Mouse (Mus musculus) small intestine, adult 2 months (tissue): Measurements from ENCODE around the gene Cpm. TPM values are rescaled to one million over a fixed set of nuclear protein-coding genes. Genes with fewer than 3 reads are reported as not detected.

ENCODE experiments used
- H3K27ac ChIP-seq: fragments of 200-500 bp; 2 replicates; pipeline ENCODE4 v1.5.1; 2012; ENCODE audit warnings: low read depth, low read length, control low read depth, inconsistent platforms; ENCODE audit not compliant: insufficient read depth
- H3K27me3 ChIP-seq: fragments of 200-500 bp; 2 replicates; pipeline ENCODE4 v1.6.1; 2012; ENCODE audit warnings: mild to moderate bottlenecking, moderate library complexity, low read length, inconsistent platforms; ENCODE audit not compliant: control insufficient read depth, insufficient read depth
- H3K36me3 ChIP-seq: fragments of 200-500 bp; 2 replicates; pipeline ENCODE4 v1.6.1; 2012; ENCODE audit warnings: mild to moderate bottlenecking, low read length, control low read depth, inconsistent platforms; ENCODE audit not compliant: control insufficient read depth, insufficient read depth
- H3K4me1 ChIP-seq: fragments of 200-500 bp; 2 replicates; pipeline ENCODE4 v1.6.1; 2012; ENCODE audit warnings: low read length, inconsistent platforms, mixed read lengths; ENCODE audit not compliant: control insufficient read depth, insufficient read depth, insufficient read length
- H3K4me3 ChIP-seq: fragments of 200-500 bp; 2 replicates; pipeline ENCODE4 v1.5.1; 2012; ENCODE audit warnings: low read depth, mild to moderate bottlenecking, control low read depth, inconsistent platforms, low read length, moderate library complexity
- CTCF ChIP-seq: fragments of 200-500 bp; IDR thresholded peaks from 2 replicates; pipeline ENCODE4 v1.5.1; 2012; ENCODE audit warnings: low read depth, mild to moderate bottlenecking, control low read depth, inconsistent platforms, low read length, moderate library complexity, mixed read lengths; ENCODE audit not compliant: insufficient replicate concordance, insufficient read length; ENCODE audit errors: extremely low read depth
- POLR2A ChIP-seq: fragments of 200-500 bp; IDR thresholded peaks from 2 replicates; pipeline ENCODE4 v1.6.1; 2012; ENCODE audit warnings: low read depth, mild to moderate bottlenecking, control low read depth, inconsistent platforms, low read length, moderate library complexity
- WGBS: fragments of 180-500 bp; shearing (Covaris S2); methylation state at CpG from one replicate; pipeline ENCODE4 v1.1.7; 2018; 5-methylcytosine and 5-hydroxymethylcytosine counted together
- polyA plus RNA-seq: library from polyadenylated mRNA; depleted of rRNA; stranded (reverse); fragments of >200 nt; gene quantifications from 2 replicates; pipeline ENCODE4 v1.2.3, GENCODE M21; 2012

Cpm gene
- polyA plus RNA-seq, 1 experiment, result 13.8 TPM

DNA sequence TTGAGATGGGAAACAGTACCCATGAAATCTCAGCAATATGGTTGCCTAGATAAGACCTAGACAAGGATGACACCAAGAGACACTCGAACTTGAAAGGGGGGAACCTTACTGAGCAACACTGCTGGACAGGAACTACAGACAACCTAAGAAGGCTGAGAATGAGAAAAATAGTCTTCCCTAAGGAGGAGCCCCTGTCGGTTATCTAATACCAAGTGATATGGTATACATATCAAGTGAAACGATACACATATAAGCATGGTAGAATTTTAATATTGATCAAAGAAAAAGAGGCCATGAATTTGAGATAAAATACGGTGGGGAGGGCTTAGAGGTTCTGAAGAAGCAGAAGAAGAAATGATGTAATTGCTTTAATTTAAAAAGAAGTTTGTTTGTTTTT, 23.1 kb downstream of the Cpm start:
- 87% methylated on average over 4 of the region's 4 CpGs for WGBS
- peaks cover 7% of the 10 kb centered on the region; the same call in 1 of the 2 replicates for H3K4me1 ChIP-seq
- H3K36me3 ChIP-seq, result no peaks in the 10 kb centered on the region
- no peak overlapping the region for H3K27ac ChIP-seq
- TF ChIP-seq CTCF, result no peak
- no peak for TF ChIP-seq POLR2A
- no peaks in the 10 kb centered on the region; the same call in 1 of the 2 replicates for H3K27me3 ChIP-seq
- H3K4me3 ChIP-seq, result no peak overlapping the region

DNA sequence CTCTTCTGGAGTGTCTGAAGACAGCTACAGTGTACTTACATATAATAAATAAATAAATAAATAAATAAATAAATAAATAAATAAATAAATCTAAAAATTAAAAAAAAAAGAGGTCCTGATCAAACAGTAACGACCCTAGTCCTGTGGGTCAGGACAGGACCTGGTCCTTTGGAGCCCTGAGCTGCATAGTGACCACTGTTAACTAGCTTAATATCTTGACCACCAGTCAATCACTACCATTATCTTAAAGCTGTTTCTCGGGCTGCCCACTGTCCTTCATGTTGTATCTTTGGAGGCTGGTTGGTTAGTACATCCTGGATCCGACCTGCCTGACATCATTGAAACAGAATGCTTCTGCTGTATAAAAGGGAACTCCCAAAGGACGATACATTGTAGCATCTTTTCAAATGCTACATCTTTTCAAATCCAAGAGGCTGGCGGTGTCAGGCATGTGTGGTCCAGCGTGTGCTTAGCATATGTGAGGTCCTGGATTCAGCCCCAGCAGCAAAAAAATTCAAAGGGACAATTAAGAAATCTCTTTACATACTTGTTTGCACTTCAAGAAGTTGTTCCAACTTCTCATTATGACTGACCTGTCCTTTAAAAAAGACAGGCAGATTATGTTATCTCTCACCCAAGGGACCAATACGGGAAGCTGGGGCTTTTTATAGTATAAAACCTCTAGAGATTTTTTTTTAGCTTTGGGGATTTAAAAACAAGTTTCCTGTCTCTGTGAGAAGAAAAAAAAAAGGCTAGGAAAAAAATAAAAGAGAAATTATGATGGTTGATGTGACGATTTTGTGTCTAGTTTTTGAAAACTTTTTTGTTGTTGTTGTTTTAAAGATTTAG, 23.9 kb downstream of the Cpm start:
- no peak for TF ChIP-seq POLR2A
- TF ChIP-seq CTCF, result no peak
- WGBS, result 88% methylated on average over 8 of the region's 8 CpGs
- Histone ChIP-seq H3K4me3 (no peak overlapping the region), H3K27me3 (no peaks in the 10 kb centered on the region; the same call in 1 of the 2 replicates), H3K4me1 (peaks cover 7% of the 10 kb centered on the region; the same call in 1 of the 2 replicates), H3K36me3 (no peaks in the 10 kb centered on the region), H3K27ac (no peak overlapping the region)

DNA sequence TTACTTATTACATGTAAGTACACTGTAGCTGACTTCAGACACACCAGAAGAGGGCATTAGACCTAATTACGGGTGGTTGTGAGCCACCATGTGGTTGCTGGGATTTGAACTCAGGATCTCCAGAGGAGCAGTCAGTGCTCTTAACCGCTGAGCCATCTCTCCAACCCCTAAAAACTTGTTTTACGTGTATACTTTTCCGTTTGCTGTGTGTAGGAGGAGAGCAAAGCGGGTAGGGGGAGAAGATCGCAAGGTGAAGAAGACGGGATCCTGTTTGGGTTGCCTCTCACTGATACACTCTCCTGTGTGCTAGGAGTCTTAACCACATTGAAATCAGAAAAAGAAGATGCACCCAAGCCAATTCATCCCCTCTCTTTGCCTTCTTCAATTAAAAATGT, 24.5 kb downstream of the Cpm start:
- H3K27me3 ChIP-seq, result no peaks in the 10 kb centered on the region; the same call in 1 of the 2 replicates
- TF ChIP-seq CTCF (no peak), POLR2A (no peak)
- no peak overlapping the region for H3K4me3 ChIP-seq
- 92% methylated on average over 7 of the region's 7 CpGs for WGBS
- H3K27ac ChIP-seq, result no peak overlapping the region
- no peaks in the 10 kb centered on the region for H3K36me3 ChIP-seq
- H3K4me1 ChIP-seq, result peaks cover 5% of the 10 kb centered on the region; the same call in 1 of the 2 replicates

DNA sequence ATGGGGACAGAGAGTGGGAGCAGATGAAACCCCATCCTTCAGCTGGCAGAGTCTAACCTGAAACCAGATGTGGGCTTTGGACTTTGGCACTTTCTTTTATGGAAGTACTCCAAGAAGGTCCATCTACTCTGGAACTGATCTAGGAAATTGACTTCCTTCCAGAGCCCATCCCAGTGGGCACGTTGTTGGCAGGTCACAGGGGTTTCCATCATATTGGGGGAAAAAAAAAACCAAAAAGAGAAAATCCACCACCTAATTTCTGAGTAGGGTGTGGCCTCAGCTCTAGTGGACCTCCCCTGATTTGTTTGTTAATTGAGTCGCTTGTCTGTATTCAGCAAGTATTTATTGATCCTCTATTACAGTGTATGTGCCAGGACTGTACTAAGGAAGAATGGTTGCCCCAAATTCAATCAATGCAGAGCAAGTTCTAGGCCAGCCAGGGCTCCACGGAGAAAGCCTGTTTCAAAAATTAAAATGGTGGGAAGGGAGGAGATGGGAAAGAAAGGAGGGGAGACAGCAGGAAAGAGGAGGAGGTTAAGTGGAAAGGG, 25.4 kb downstream of the Cpm start:
- Histone ChIP-seq H3K4me3 (no peak overlapping the region), H3K27ac (no peak overlapping the region), H3K36me3 (no peaks in the 10 kb centered on the region), H3K27me3 (no peaks in the 10 kb centered on the region; the same call in 1 of the 2 replicates), H3K4me1 (peaks cover 5% of the 10 kb centered on the region; the same call in 1 of the 2 replicates)
- 36% methylated on average over 3 of the region's 3 CpGs for WGBS
- no peak for TF ChIP-seq CTCF
- TF ChIP-seq POLR2A, result no peak

DNA sequence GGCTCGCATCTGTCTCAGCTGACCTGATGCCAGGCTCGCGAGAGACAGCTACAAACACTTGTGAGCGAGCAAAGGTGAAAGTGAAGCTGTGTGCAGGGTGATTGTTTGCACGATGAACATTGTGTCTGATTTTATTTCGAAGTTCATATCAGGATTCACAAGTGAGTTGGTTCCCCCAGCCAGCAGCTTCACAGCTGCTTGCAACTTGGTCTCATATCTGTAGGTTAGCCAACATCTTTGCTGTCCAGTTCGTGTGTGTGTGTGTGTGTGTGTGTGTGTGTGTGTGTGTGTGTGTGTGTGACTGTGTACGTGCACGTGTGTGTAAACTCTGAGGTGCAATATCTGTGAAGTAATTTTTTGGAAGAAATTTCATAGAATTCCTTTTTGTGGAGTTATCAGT, 26.2 kb downstream of the Cpm start:
- no peak overlapping the region for H3K27ac ChIP-seq
- no peaks in the 10 kb centered on the region for H3K36me3 ChIP-seq
- peaks cover 5% of the 10 kb centered on the region; the same call in 1 of the 2 replicates for H3K4me1 ChIP-seq
- H3K27me3 ChIP-seq, result no peaks in the 10 kb centered on the region; the same call in 1 of the 2 replicates
- H3K4me3 ChIP-seq, result no peak overlapping the region
- TF ChIP-seq POLR2A, result no peak
- TF ChIP-seq CTCF, result no peak
- WGBS, result 49% methylated on average over 9 of the region's 9 CpGs

DNA sequence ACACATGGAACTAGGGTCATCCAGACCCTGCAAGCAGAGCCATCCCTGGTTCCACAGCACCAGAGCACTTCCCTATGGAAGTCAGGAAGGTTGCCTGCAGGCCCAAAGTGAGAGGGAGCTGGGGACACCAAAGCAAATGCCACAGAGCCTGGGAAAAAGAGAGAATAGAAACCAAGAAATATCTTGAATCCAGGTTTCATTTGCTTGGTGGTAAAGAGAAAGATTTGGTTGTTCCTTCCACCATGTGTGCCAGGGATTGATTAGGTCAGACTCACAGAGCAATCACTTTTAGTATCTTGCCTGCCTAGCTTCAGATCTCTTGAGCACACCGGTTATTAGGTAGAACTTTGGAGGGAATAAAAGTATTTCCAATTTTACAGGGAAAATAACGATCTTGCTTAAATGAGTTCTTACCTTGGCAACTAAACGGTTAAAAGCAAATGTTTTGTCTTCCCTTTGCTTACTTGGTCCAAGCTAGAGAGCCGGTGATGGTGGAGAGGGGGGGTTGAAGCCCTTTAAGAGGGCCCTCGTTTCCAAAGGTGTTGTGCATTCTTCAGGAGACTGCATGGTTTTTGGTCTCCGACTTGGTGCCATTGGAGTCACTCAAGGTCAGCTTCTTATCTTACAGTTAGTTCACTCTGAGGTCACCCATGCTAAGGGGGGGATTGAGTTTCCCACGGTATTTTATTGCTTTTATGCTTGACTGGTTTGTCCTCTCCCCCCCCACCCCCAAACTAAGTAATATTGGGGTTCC, 26.8 kb downstream of the Cpm start:
- Histone ChIP-seq H3K4me3 (no peak overlapping the region), H3K36me3 (no peaks in the 10 kb centered on the region), H3K4me1 (peaks cover 5% of the 10 kb centered on the region; the same call in 1 of the 2 replicates), H3K27me3 (no peaks in the 10 kb centered on the region; the same call in 1 of the 2 replicates), H3K27ac (no peak overlapping the region)
- 66% methylated on average over 7 of the region's 7 CpGs for WGBS
- TF ChIP-seq POLR2A (no peak), CTCF (no peak)

DNA sequence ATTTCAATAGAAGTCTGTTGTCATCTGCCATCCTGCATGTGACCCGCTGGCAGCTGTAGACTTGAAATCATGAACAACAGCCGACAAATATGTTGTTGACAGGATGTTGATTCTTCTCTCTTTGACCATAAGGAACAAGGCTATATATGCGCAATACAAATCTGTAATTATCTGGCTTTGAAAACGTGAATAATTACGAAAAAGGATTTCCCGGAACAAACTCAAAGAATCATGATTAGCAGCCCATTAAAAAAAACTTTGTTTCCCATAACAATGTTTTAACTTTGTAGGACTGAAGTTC, 27.3 kb downstream of the Cpm start:
- WGBS, result 89% methylated on average over 6 of the region's 6 CpGs
- Histone ChIP-seq H3K36me3 (no peaks in the 10 kb centered on the region), H3K4me3 (no peak overlapping the region), H3K27me3 (no peaks in the 10 kb centered on the region; the same call in 1 of the 2 replicates), H3K27ac (no peak overlapping the region), H3K4me1 (peaks cover 5% of the 10 kb centered on the region; the same call in 1 of the 2 replicates)
- no peak for TF ChIP-seq POLR2A
- no peak for TF ChIP-seq CTCF
